Mouse (Mus musculus) T-helper 1 cell (primary cell): Measurements from ENCODE around the gene Lenep.
"Not testable (repeated sequence)": the region's sequence is repeated elsewhere in the genome, so short reads cannot be mapped to it uniquely, and the experiment has no call there.

Source experiments
- in situ Hi-C: fragments of 300-600 bp; cut with MboI, MseI; formaldehyde crosslinking; loops from one replicate; pipeline ENCODE4 v1.15.1; 2025; ENCODE audit warnings: high pct_unique_total_duplicates

Gene Lenep

DNA sequence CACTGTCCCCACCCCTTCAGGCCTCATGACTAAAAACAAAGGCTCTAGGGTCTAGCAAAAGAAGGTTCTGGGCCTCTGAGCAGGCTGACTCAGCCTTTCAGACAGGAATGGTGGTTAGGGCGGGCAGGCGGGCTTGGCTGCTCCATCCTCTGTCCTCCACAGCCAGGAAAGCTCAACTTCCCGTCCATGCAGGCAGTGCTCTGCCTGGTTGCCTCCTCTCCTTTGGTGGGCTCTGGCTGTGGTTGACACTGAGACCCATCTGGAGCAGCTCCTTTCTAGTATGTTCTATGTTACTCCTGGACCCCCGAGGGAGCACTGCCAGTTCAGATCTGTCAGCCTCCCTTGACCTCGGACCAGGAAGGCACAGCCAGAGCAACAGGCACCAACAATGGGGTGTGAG lies at the start of gene Lenep:
Gene Lenep (minus strand): TSS at position 101 of the 400 bp plus-strand sequence.
- in situ Hi-C loops: no loop called here

DNA sequence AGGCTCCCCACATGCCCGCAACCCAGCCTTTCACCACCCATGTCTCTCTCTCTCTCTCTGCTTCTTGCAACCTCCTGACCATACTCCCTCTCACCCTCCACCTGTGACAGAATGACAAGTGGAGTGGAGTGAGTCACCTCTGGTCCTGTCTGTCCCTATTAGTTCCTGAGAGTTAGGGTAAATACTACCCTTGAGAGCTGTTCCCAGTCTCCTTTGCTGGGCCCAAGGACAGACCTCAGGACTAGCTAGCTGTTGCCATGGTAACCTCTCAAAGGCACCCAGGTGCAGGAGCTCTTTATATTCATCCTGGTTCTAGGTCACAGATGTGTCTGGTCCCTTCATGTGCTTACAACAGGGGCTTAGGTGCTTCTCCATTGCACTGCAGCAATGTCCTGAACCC lies 49.3 kb upstream of the Lenep start:
- in situ Hi-C loops: no loop called here

- in situ Hi-C loops: loop anchor here (5.0 kb wide), 1 partner anchor 33 kb away; no protein-coding TSS in a partner anchor
Measured at GRCm38 (mm10) chr3:89449541-89449940, 46.9 kb upstream of the Lenep start.

- in situ Hi-C loops: loop anchor here (5.0 kb wide), 1 partner anchor 33 kb away; no protein-coding TSS in a partner anchor
Measured at GRCm38 (mm10) chr3:89448720-89449537, 46.3 kb upstream of the Lenep start.

GRCm38 (mm10) chr3:89440691-89441090 lies 38.1 kb upstream of the Lenep start:
- in situ Hi-C loops: no loop called here

GRCm38 (mm10) chr3:89437269-89437668 lies 34.7 kb upstream of the Lenep start:
- in situ Hi-C loops: no loop called here

GRCm38 (mm10) chr3:89436176-89437113 lies 33.9 kb upstream of the Lenep start, which contains the start of gene Pbxip1:
Gene Pbxip1, plus strand, starts transcription at chr3:89436706.
- in situ Hi-C loops: no loop called here

DNA sequence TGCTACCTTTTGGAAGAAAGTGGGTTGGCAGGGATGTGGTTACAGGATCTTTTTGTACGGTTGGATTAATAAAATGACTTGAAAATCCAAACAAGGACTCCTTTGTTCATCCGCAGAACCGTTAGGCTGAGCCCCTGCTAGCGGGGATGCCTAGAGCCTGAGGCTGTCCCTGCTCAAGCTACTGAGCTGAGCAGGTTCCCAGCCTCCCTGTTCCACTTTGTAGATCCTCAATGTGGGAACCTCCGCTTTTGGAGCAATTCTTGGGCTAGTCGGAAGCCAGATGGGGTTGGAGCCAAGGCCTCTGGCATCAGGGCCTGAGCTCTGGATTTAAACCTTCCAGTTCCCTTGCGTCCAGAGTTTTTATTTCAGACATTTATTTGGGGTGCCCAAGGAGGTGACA lies 32.4 kb upstream of the Lenep start:
- in situ Hi-C loops: no loop called here

- in situ Hi-C loops: no loop called here
Measured at GRCm38 (mm10) chr3:89434532-89434931, 31.9 kb upstream of the Lenep start.

DNA sequence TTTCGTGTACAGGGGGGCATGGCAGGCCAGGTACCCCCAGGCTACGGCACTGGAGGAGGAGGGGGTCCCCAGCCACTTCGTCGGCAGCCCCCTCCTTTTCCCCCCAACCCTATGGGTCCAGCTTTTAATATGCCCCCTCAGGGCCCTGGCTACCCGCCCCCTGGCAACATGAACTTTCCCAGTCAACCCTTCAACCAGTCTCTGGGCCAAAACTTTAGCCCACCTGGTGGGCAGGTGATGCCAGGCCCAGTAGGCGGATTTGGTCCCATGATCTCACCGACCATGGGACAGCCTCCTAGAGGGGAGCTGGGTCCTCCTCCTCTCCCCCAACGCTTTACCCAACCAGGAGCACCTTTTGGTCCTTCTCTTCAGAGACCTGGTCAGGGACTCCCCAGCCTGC lies 30.0 kb upstream of the Lenep start:
- in situ Hi-C loops: no loop called here

- in situ Hi-C loops: no loop called here
Measured at GRCm38 (mm10) chr3:89430171-89431159, 27.9 kb upstream of the Lenep start, which contains the start of gene Pygo2. Gene Pygo2, plus strand, starts transcription at chr3:89430214.

- in situ Hi-C loops: not testable (repeated sequence)
Measured at GRCm38 (mm10) chr3:89429021-89429420, 26.4 kb upstream of the Lenep start.

GRCm38 (mm10) chr3:89425876-89426275 lies 23.3 kb upstream of the Lenep start:
- in situ Hi-C loops: no loop called here

- in situ Hi-C loops: no loop called here
Measured at GRCm38 (mm10) chr3:89425141-89425525, 22.5 kb upstream of the Lenep start.

GRCm38 (mm10) chr3:89424416-89425140 lies 22.0 kb upstream of the Lenep start:
- in situ Hi-C loops: no loop called here

GRCm38 (mm10) chr3:89422556-89423205 lies 20.1 kb upstream of the Lenep start:
- in situ Hi-C loops: no loop called here

DNA sequence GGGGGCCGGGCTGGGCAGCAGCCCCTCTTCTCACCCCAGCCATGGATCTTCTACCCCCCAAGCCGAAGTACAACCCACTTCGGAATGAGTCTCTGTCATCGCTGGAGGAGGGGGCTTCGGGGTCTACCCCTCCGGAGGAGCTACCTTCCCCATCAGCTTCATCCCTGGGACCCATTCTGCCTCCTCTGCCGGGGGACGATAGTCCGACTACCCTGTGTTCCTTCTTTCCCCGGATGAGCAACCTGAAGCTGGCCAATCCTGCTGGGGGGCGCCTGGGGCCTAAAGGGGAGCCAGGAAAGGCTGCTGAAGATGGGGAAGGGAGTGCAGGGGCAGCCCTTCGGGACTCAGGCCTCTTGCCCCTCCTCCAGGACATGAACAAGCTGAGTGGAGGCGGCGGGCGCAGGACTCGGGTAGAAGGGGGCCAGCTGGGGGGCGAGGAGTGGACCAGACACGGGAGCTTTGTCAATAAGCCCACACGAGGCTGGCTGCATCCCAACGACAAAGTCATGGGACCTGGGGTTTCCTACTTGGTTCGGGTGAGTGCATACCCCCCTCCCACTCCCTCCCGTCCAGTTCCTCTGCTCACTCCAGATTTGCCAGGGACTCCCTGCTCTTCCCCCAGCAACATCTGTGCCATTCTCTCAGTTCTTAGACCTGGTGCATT lies 19.3 kb upstream of the Lenep start:
- in situ Hi-C loops: no loop called here

DNA sequence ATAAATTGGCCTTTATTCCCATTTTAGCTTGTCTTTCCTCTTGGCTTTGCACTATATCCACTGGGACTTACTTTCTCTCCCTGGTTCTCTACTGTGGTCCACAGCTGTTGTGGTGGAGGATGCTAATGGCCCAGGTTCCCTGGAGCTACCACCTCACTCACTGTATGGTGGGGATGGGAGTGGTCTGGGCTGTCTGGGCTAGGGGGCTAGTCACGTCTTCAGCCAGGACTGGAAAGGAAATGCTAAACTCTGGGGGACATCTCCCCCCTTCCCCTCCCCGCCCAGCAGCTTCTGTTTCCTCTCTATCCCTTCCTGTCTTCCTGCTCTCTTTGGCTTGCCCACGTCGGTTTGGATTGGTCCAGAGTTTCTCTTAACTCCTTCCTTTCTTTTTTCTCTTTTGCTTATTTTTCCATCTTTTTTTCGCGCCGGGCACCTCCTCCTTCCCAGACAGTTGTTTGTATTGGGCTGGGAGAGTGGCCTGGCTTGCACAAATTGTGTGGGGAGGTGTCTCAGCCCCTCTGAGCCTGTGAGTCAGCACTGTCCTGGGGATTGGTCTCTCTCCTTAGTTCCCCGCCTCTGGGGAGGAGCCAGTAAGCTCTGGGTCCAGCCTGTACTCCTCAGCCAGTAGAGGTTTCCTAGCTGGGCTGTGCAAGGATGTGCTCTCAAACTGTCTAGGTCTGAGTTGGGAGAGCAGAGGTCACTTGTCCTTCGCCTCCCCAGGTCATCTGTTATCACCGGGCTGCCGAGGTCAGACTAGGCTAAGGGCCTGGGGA lies 18.6 kb upstream of the Lenep start:
- in situ Hi-C loops: no loop called here
